Mouse (Mus musculus) testis, adult 2 months (tissue): ENCODE results near the gene Camta2.

Experiments used
- CTCF ChIP-seq: fragments of 200-500 bp; IDR thresholded peaks from 2 replicates; pipeline ENCODE4 v1.5.1; 2012; ENCODE audit warnings: low read depth, mild to moderate bottlenecking, inconsistent platforms, low read length, moderate library complexity; ENCODE audit not compliant: control insufficient read depth, insufficient read depth, insufficient replicate concordance
- POLR2A ChIP-seq: fragments of 200-500 bp; IDR thresholded peaks from 2 replicates; pipeline ENCODE4 v1.6.1; 2012; ENCODE audit warnings: low read depth, mild to moderate bottlenecking, inconsistent platforms, low read length, moderate library complexity; ENCODE audit not compliant: control insufficient read depth

DNA sequence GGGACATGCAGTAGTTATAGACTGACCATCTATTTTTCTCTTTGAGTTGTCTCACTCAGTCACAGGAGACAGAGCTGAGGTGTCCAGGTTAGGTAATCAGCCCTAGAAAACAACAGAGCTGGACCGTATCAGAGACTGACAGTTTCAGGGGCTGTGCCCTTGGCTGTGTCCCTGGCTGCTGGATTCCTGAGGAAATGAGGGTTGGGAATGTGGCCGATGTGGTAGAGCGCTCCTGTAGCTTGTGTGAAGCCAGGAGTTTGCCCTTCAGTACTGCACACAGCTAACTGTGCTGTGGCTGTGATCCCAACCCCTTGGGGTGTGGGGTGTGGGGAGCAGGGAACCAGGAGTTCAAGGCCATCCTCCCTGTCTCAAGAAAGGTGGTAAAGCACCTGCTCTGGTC lies 33.2 kb upstream of the Camta2 start:
- TF ChIP-seq CTCF: no peak
- TF ChIP-seq POLR2A: no peak
